Mouse (Mus musculus) intestine, postnatal 0 days (tissue): ENCODE data around the gene Uap1l1. TPM values are rescaled to one million over a fixed set of nuclear protein-coding genes. Genes with fewer than 3 reads are reported as not detected.

Source experiments
- ATAC-seq: fragments of 200-750 bp; cut with Nextera tagmentation; 2 replicates; pipeline ENCODE4 v1.8.0; 2017; ENCODE audit warnings: mild to moderate bottlenecking, moderate TSS enrichment, moderate library complexity
- H3K27ac ChIP-seq: fragments of 300-500 bp; sonication (generic); 2 replicates; pipeline ENCODE4 v1.5.1; 2014; ENCODE audit warnings: mild to moderate bottlenecking, low read depth, low read length, moderate library complexity
- H3K27me3 ChIP-seq: fragments of 300-500 bp; sonication (generic); replicated peaks from 2 replicates; pipeline ENCODE4 v1.6.1; 2014; ENCODE audit warnings: low read length, mixed read lengths; ENCODE audit not compliant: control insufficient read depth, insufficient read depth
- H3K36me3 ChIP-seq: fragments of 300-500 bp; sonication (generic); 2 replicates; pipeline ENCODE4 v1.6.1; 2014; ENCODE audit warnings: mild to moderate bottlenecking, moderate library complexity; ENCODE audit not compliant: control insufficient read depth, insufficient read depth
- H3K4me1 ChIP-seq: fragments of 300-500 bp; sonication (generic); replicated peaks from 2 replicates; pipeline ENCODE4 v1.6.1; 2014; ENCODE audit warnings: antibody characterized with exemption, low read length, mixed read lengths; ENCODE audit not compliant: control insufficient read depth, insufficient read depth
- H3K4me2 ChIP-seq: fragments of 300-500 bp; sonication (generic); replicated peaks from 2 replicates; pipeline ENCODE4 v1.6.1; 2014; ENCODE audit warnings: low read depth, mild to moderate bottlenecking, moderate library complexity
- H3K4me3 ChIP-seq: fragments of 300-500 bp; sonication (generic); 2 replicates; pipeline ENCODE4 v1.5.1; 2014; ENCODE audit warnings: low read depth, low read length
- H3K9ac ChIP-seq: fragments of 300-500 bp; sonication (generic); 2 replicates; pipeline ENCODE4 v1.6.1; 2014; ENCODE audit warnings: mild to moderate bottlenecking, low read depth, low read length
- H3K9me3 ChIP-seq: fragments of 300-500 bp; sonication (generic); 2 replicates; pipeline ENCODE4 v1.6.1; 2016; ENCODE audit warnings: mixed run types; ENCODE audit not compliant: control insufficient read depth
- CTCF ChIP-seq: sonication (generic); IDR thresholded peaks from 2 replicates; pipeline ENCODE4 v1.5.1; 2016; ENCODE audit warnings: low read depth, mild to moderate bottlenecking, control low read depth, antibody characterized with exemption, moderate library complexity
- WGBS: fragments of 180-500 bp; shearing (Covaris S2); extraction: QIAGEN DNeasy Blood & Tissue Kit; methylation state at CpG from one replicate; pipeline ENCODE4 v1.1.7; 2014; 5-methylcytosine and 5-hydroxymethylcytosine counted together
- polyA plus RNA-seq: library from polyadenylated mRNA; unstranded; fragments of >200 nt; fragmentation: Nextera tagmentation; extraction: Ambion mirVana; gene quantifications from 2 replicates; pipeline ENCODE4 v1.2.1, GENCODE M21; 2015

The Uap1l1 gene
- polyA plus RNA-seq, 1 experiment from 2014 or later = 668 TPM

GRCm38 (mm10) chr2:25372644-25373391, 7.3 kb upstream of the Uap1l1 start:
- H3K4me1 ChIP-seq = peaks cover 11% of the 10 kb centered on the region; the same call in 1 of the 2 replicates
- no peaks in the 10 kb centered on the region for H3K9me3 ChIP-seq
- H3K4me2 ChIP-seq = peak overlapping the region; percentile 96
- H3K27me3 ChIP-seq = no peaks in the 10 kb centered on the region
- H3K27ac ChIP-seq = peak overlapping the region; percentile 43
- peak; percentile 31 for ATAC-seq
- no peak for TF ChIP-seq CTCF
- WGBS = 2% methylated on average over 42 of the region's 42 CpGs
- H3K36me3 ChIP-seq = peaks cover 29% of the 10 kb centered on the region
- H3K4me3 ChIP-seq = peak overlapping the region; percentile 69
- peak overlapping the region; percentile 62 for H3K9ac ChIP-seq

GRCm38 (mm10) chr2:25371764-25372643, 6.5 kb upstream of the Uap1l1 start, which contains the start of gene Sapcd2:
Gene Sapcd2 (plus strand): TSS chr2:25372321.
- TF ChIP-seq CTCF = 0 out of 2 replicates have a peak, but pooled peaks have one; percentile 10
- no peaks in the 10 kb centered on the region for H3K27me3 ChIP-seq
- H3K9me3 ChIP-seq = no peaks in the 10 kb centered on the region
- H3K36me3 ChIP-seq = peaks cover 21% of the 10 kb centered on the region
- peak within 1 kb of the TSS; percentile 62 for H3K9ac ChIP-seq
- ATAC-seq = peak; percentile 74
- peak within 1 kb of the TSS; percentile 69 for H3K4me3 ChIP-seq
- peak within 1 kb of the TSS; percentile 96 for H3K4me2 ChIP-seq
- peaks cover 11% of the 10 kb centered on the region; the same call in 1 of the 2 replicates for H3K4me1 ChIP-seq
- under 1% methylated on average over 65 of the region's 65 CpGs for WGBS
- peak within 1 kb of the TSS; percentile 43 for H3K27ac ChIP-seq

GRCm38 (mm10) chr2:25369996-25370395, 4.5 kb upstream of the Uap1l1 start:
- peak overlapping the region; percentile 82 for H3K27ac ChIP-seq
- H3K9ac ChIP-seq = no peak overlapping the region
- H3K4me2 ChIP-seq = peak overlapping the region; percentile 24; the same call in 1 of the 2 replicates
- no peaks in the 10 kb centered on the region for H3K27me3 ChIP-seq
- 39% methylated on average over 3 of the region's 3 CpGs for WGBS
- peaks cover 3% of the 10 kb centered on the region; the same call in 1 of the 2 replicates for H3K36me3 ChIP-seq
- H3K9me3 ChIP-seq = no peaks in the 10 kb centered on the region
- H3K4me1 ChIP-seq = peaks cover 14% of the 10 kb centered on the region; the same call in 1 of the 2 replicates
- no peak overlapping the region for H3K4me3 ChIP-seq
- peak; percentile 16; the same call in 1 of the 2 replicates for ATAC-seq
- no peak for TF ChIP-seq CTCF

GRCm38 (mm10) chr2:25364761-25365090, 756 bp downstream of the Uap1l1 start:
- Histone ChIP-seq H3K4me3 (peak overlapping the region; percentile 62), H3K4me2 (peak overlapping the region; percentile 79), H3K9me3 (no peaks in the 10 kb centered on the region), H3K4me1 (peaks cover 11% of the 10 kb centered on the region; the same call in 1 of the 2 replicates), H3K27me3 (no peaks in the 10 kb centered on the region), H3K27ac (peak overlapping the region; percentile 89), H3K9ac (peak overlapping the region; percentile 67), H3K36me3 (peaks cover 37% of the 10 kb centered on the region)
- no peak for TF ChIP-seq CTCF
- 35% methylated on average over 9 of the region's 9 CpGs for WGBS
- no peak for ATAC-seq

GRCm38 (mm10) chr2:25364313-25364712, 1.2 kb downstream of the Uap1l1 start:
- no peak for ATAC-seq
- 58% methylated on average over 4 of the region's 4 CpGs for WGBS

More at GRCm38 (mm10) chr2:25364313-25364712, 1.2 kb downstream of the Uap1l1 start:
- peak overlapping the region; percentile 67 for H3K9ac ChIP-seq
- H3K27me3 ChIP-seq = no peaks in the 10 kb centered on the region
- TF ChIP-seq CTCF = no peak
- peak overlapping the region; percentile 62 for H3K4me3 ChIP-seq
- H3K9me3 ChIP-seq = no peaks in the 10 kb centered on the region
- H3K36me3 ChIP-seq = peaks cover 37% of the 10 kb centered on the region
- peaks cover 11% of the 10 kb centered on the region; the same call in 1 of the 2 replicates for H3K4me1 ChIP-seq
- H3K4me2 ChIP-seq = peak overlapping the region; percentile 79
- H3K27ac ChIP-seq = peak overlapping the region; percentile 89
